Mouse (Mus musculus) testis, postnatal 10 days (tissue): ENCODE results near the gene Adam12.
"Not testable (repeated sequence)": the region's sequence is repeated elsewhere in the genome, so short reads cannot be mapped to it uniquely, and the experiment has no call there.

Source experiments
- DNase-seq: peaks from one replicate; pipeline ENCODE4 v3.0.0; 2021; ENCODE audit warnings: low spot score

Gene Adam12

DNA sequence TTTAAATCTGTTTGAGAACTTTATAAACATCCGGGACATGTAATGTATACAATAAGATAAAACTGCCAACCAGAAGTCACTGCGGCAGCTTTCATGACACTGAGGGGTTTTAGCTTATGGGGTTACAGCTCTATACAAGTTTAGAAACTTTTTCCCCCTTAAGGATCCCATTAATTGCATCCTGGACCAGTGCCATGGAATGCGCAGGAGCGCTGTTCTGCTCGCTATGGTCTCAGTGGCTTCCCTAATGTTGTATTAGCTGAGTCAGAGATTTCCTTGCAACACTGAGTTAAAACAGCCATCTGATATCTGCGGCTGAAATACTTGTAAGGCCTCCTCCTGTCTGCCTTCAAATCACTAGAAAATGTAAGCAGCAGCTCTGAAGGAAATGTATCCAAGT is 298.6 kb downstream of the Adam12 start:
- DNase-seq = no peak

- no peak for DNase-seq
Observed at GRCm38 (mm10) chr7:133931481-133931880, 300.5 kb downstream of the Adam12 start.

DNA sequence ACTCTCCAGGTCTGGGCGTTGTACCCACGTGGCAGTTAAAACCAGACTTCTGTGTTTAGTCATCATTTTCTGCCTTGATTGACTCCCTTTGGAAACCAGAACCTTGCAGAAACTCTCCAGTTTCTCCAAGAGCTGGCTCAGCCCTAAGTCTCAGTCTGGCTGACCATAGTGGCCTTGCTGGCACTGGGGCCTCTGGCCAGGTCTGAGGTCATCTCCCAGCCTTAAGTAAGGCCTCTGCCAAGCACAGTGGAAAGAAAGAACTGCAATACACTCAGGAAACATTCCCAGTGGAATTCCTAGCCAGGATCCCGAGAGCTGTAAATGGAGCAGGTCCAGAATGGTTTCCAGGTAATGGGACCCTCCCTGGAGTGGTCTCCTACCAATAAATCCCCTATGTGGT is 303.0 kb downstream of the Adam12 start:
- no peak for DNase-seq

GRCm38 (mm10) chr7:133925771-133926170 is 306.2 kb downstream of the Adam12 start:
- no peak for DNase-seq

GRCm38 (mm10) chr7:133923994-133924393 is 308.0 kb downstream of the Adam12 start:
- DNase-seq = no peak

GRCm38 (mm10) chr7:133921291-133921690 is 310.7 kb downstream of the Adam12 start:
- no peak for DNase-seq

- DNase-seq = no peak
Observed at GRCm38 (mm10) chr7:133920724-133921123, 311.2 kb downstream of the Adam12 start.

- peak; percentile 43 for DNase-seq
Observed at GRCm38 (mm10) chr7:133919918-133920317, 312.0 kb downstream of the Adam12 start.

DNA sequence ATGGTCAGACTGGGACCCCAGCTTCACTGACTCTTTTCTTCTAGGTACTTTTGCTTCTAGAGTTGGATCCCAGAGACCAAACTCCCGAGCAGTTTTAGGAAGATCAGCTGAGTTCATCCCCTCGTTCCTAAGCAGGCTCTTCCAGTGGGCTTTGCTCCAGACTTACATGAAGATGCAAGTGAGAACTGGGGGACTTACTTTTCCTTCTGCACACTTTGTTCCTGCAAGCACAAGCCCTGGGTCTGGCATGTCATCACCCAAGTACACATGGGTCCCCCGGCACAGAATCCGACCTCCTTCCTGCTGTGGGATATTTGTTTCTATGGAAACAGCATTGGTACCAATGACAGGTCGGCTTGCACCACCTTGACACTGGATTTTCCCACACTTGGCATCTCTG is 312.6 kb downstream of the Adam12 start:
- peak; percentile 41 for DNase-seq

DNA sequence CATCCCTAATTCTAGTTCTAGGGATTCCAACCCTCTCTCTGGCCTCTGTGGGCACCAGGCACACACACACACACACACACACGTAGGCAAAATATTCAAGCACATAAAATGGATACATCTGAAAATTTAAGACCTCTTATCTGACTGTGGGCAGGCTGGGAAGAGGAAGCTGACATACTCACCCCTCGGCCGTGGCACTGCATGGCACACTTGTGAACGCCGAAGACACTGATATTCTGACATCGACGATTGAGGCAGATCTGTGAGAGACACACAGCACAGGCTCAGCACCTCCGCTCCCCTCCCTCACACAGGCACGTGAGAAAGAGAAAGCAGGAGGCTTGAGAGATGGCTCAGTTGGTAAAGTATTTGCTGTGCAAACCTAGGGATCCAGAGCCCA is 315.7 kb downstream of the Adam12 start:
- DNase-seq = peak; percentile 36

- peak; percentile 19 for DNase-seq
Observed at GRCm38 (mm10) chr7:133911881-133912280, 320.1 kb downstream of the Adam12 start.

- peak; percentile 25 for DNase-seq
Observed at GRCm38 (mm10) chr7:133909833-133910375, 322.0 kb downstream of the Adam12 start.

GRCm38 (mm10) chr7:133908966-133909365 is 323.0 kb downstream of the Adam12 start:
- peak; percentile 29 for DNase-seq

GRCm38 (mm10) chr7:133899391-133899790 is 332.6 kb downstream of the Adam12 start:
- peak; percentile 14 for DNase-seq

DNA sequence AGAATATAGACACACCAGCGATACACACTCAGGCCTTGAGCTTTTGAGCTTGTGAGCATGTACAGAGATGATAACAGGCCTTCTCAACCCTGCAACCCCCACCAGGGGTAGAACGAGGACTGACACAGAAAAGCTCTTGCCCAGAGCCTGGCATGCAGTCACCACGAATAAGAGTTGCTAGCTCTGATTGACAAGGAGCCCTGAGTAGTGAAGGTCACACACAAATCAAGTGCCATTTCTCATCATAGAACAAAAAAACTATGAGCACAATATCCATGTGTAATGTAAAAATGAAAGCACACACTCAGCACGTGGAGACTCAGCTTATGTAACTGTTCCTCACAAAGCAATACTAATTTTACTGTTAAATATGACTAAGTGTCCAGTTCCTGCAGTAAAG is 340.1 kb downstream of the Adam12 start:
- no peak for DNase-seq

DNA sequence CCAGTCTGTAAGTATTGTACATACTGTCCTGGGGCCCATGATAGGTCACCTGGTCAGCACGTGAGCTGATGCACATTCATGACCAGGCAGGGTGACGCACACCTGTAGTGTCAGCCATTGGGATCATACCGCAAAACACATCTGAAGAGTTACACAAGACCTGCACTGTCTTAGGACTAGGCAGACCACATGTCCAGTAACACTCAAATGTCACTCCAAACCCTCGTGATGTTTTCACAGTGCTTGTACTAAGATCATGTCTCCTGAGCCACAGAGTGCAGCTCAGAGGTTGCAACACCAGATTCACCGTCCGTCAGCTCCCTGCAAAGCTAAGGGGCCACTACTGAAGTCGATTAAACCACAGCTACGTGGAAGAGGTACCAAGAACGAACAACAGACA is 340.6 kb downstream of the Adam12 start:
- DNase-seq = no peak

GRCm38 (mm10) chr7:133889986-133890385 is 342.0 kb downstream of the Adam12 start:
- DNase-seq = no peak

DNA sequence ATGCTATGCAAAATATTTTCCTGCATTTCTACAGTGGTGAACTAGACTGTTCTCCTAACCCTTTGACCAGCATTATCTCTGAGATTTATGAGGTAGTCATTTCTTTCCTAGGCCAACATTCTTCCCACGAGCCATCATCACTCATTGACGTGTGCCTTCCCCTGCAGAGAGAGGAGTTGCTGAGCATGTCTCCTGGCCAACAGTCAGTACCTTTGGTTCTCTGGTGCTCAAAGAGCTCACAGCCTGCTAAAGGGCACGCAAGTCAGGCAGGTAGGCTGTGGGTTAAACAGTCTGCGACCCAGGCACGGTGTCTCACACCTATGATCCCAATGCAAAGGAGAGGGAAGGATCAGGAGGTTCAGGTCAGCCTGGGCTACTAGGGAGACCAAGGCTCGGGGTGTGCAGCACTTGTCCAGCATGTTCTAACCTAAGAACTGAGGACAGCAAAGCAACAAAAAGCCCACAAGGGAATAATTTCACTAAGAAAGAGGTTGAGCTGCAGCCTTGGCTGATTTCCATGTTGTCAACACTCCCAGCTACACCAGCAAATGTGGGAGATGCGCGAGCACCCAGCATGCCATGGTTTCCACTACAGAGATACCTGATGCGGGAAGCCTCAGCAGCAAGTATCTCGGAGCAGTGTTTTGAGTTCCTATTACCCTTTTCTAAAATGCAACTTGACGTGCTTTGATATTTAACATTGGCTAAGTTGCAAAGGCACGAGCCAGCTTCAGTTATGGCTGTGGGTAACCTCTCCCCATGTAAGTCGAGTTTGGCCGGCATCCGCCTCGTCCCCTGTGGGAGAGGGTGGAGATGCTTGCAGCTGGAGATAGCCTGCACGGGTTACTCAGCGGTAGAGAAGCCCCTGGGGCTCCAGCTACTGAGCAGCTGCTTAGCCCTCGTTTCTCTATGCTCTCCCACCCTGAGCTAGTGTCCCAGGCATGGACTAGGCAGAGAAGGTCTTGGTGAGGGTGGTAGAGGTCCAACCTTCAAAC is 342.7 kb downstream of the Adam12 start:
- DNase-seq = no peak

GRCm38 (mm10) chr7:133884759-133885431 is 347.1 kb downstream of the Adam12 start:
- DNase-seq = not testable (repeated sequence)

DNA sequence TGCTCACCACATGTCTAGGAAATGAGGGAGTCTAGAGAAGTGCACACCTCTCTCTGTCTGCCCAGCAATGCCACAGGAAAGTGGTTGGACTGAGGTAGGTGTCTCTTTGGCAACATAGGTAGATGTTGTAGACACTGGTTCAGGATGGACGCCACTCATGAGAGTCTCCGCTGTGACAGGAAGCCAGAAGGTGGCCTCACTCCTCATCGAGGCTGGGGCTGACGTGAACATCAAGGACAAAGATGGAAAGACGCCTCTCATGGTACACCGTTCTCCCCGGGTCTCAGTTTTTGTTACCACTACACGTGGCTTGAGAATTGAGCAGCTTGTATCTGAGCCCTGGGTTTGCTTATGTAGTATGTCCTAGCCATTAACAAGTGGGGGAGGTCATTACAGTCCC is 352.2 kb downstream of the Adam12 start:
- no peak for DNase-seq

GRCm38 (mm10) chr7:133876646-133877342 is 355.2 kb downstream of the Adam12 start:
- peak; percentile 31 for DNase-seq

DNA sequence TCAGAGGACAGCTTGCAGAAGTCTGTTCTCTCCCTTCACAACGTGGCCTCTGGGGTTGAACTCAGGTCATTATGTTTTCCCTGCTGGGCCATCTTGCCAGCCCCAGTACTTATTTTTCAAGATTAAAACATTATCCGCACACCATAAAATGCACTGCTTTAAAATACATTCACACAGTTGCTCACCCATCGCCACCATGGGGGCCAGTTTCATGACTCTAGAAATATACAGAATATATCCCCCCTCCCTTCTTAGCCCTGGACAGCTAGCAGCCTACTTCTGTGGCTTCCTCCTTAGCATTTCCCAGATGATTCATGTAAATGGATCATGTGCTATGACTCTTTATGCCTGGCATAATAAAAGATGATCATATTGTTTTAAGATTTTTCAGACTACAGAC is 355.8 kb downstream of the Adam12 start:
- peak; percentile 20 for DNase-seq
